Mouse (Mus musculus) erythroblast, embryonic 14.5 days (primary cell): ENCODE measurements at regions not wholly inside any gene's neighbourhood (a gene's known extent, or its start where the extent isn't known, plus 50 kb on each side); places are given as distances from the start of the nearest gene placed in this dataset.

Source experiments
- GATA1 ChIP-seq: IDR thresholded peaks from 2 replicates; pipeline ENCODE4 v1.6.1; 2012; ENCODE audit warnings: low read length, inconsistent platforms, mixed read lengths
- TAL1 ChIP-seq: IDR thresholded peaks from 3 replicates; pipeline ENCODE4 v1.6.1; 2012; ENCODE audit warnings: low read length, inconsistent platforms, mixed read lengths

GRCm38 (mm10) chrX:11800400-11800941 lies 359.7 kb downstream of the Bcor start:
- TF ChIP-seq GATA1 (no peak), TAL1 (no peak)
